Mouse (Mus musculus): ENCODE results near the gene Krtap9-3. TPM values are rescaled to one million over a fixed set of nuclear protein-coding genes. Genes with fewer than 3 reads are reported as not detected.

Krtap9-3 gene
- polyA plus RNA-seq, 1 experiment from 2014 or later, result not detected

GRCm38 (mm10) chr11:99562580-99562979 lies 35.3 kb downstream of the Krtap9-3 start:
- Histone ChIP-seq H3K9me3 (replicated peaks) (no peaks in the 10 kb centered on the region), H3K27me3 (no peaks in the 10 kb centered on the region), H3K27ac (no peak overlapping the region), H3K9ac (no peak overlapping the region), H3K4me1 (replicated peaks) (no peaks in the 10 kb centered on the region), H3K4me2 (no peak overlapping the region), H3K36me3 (no peaks in the 10 kb centered on the region), H3K4me3 (no peak overlapping the region)
- no peak for ATAC-seq (replicated peaks; ENCODE audit: insufficient number of reproducible peaks, insufficient read depth, low FRiP score, low read depth)
- WGBS, result 72% methylated on average over 6 of the region's 6 CpGs

- Histone ChIP-seq H3K4me2 (no peak within 1 kb of the TSS), H3K4me1 (replicated peaks) (no peaks in the 10 kb centered on the region), H3K27me3 (no peaks in the 10 kb centered on the region), H3K9me3 (replicated peaks) (no peaks in the 10 kb centered on the region), H3K9ac (no peak within 1 kb of the TSS), H3K4me3 (no peak within 1 kb of the TSS), H3K27ac (no peak within 1 kb of the TSS), H3K36me3 (no peaks in the 10 kb centered on the region)
- no peak for ATAC-seq (replicated peaks; ENCODE audit: insufficient number of reproducible peaks, insufficient read depth, low FRiP score, low read depth)
- 79% methylated on average over 9 of the region's 9 CpGs for WGBS
Measured at GRCm38 (mm10) chr11:99559366-99559765, 38.5 kb downstream of the Krtap9-3 start, which contains the start of gene Gm11939. TSS of gene Gm11939 (minus strand) at chr11:99559466.

- no peak for ATAC-seq (replicated peaks; ENCODE audit: insufficient number of reproducible peaks, insufficient read depth, low FRiP score, low read depth)
- H3K9me3 ChIP-seq (replicated peaks), result no peaks in the 10 kb centered on the region
- no peak overlapping the region for H3K9ac ChIP-seq
- 73% methylated on average over 3 of the region's 3 CpGs for WGBS
- no peak overlapping the region for H3K4me3 ChIP-seq
- H3K4me2 ChIP-seq, result no peak overlapping the region
- H3K36me3 ChIP-seq, result no peaks in the 10 kb centered on the region
- H3K4me1 ChIP-seq (replicated peaks), result no peaks in the 10 kb centered on the region
- H3K27me3 ChIP-seq, result no peaks in the 10 kb centered on the region
- no peak overlapping the region for H3K27ac ChIP-seq
Measured at GRCm38 (mm10) chr11:99557976-99558745, 39.7 kb downstream of the Krtap9-3 start.

- no peak for ATAC-seq (replicated peaks; ENCODE audit: insufficient number of reproducible peaks, insufficient read depth, low FRiP score, low read depth)
- Histone ChIP-seq H3K4me1 (replicated peaks) (no peaks in the 10 kb centered on the region), H3K27me3 (no peaks in the 10 kb centered on the region), H3K27ac (no peak within 1 kb of the TSS), H3K36me3 (no peaks in the 10 kb centered on the region), H3K4me2 (no peak within 1 kb of the TSS), H3K9ac (no peak within 1 kb of the TSS), H3K4me3 (no peak within 1 kb of the TSS), H3K9me3 (replicated peaks) (no peaks in the 10 kb centered on the region)
- 47% methylated on average over 2 of the region's 2 CpGs for WGBS
Measured at GRCm38 (mm10) chr11:99556753-99557152, 41.2 kb downstream of the Krtap9-3 start, which contains the start of gene Krtap3-2. TSS of gene Krtap3-2 (minus strand) at chr11:99556853.

- Histone ChIP-seq H3K9ac (no peak overlapping the region), H3K27ac (no peak overlapping the region), H3K36me3 (no peaks in the 10 kb centered on the region), H3K9me3 (replicated peaks) (no peaks in the 10 kb centered on the region), H3K4me1 (replicated peaks) (no peaks in the 10 kb centered on the region), H3K4me3 (no peak overlapping the region), H3K27me3 (no peaks in the 10 kb centered on the region), H3K4me2 (no peak overlapping the region)
- whole genome bisulfite sequencing, result 74% methylated on average over 2 of the region's 2 CpGs
- ATAC-seq (replicated peaks; ENCODE audit: insufficient number of reproducible peaks, insufficient read depth, low FRiP score, low read depth), result no peak
Measured at GRCm38 (mm10) chr11:99556195-99556594, 41.7 kb downstream of the Krtap9-3 start.

- no peaks in the 10 kb centered on the region for H3K9me3 ChIP-seq (replicated peaks)
- ATAC-seq (replicated peaks; ENCODE audit: insufficient number of reproducible peaks, insufficient read depth, low FRiP score, low read depth), result no peak
- H3K27me3 ChIP-seq, result no peaks in the 10 kb centered on the region
- H3K4me3 ChIP-seq, result no peak within 1 kb of the TSS
- 42% methylated on average over 4 of the region's 4 CpGs for WGBS
- no peak within 1 kb of the TSS for H3K4me2 ChIP-seq
- H3K9ac ChIP-seq, result no peak within 1 kb of the TSS
- no peak within 1 kb of the TSS for H3K27ac ChIP-seq
- H3K36me3 ChIP-seq, result no peaks in the 10 kb centered on the region
- no peaks in the 10 kb centered on the region for H3K4me1 ChIP-seq (replicated peaks)
Measured at GRCm38 (mm10) chr11:99550765-99551164, 47.1 kb downstream of the Krtap9-3 start, which contains the start of gene Krtap3-3. TSS of gene Krtap3-3 (minus strand) at chr11:99550865.

GRCm38 (mm10) chr11:99547892-99548291 lies 50.0 kb downstream of the Krtap9-3 start:
- ATAC-seq (replicated peaks; ENCODE audit: insufficient number of reproducible peaks, insufficient read depth, low FRiP score, low read depth), result no peak
- Histone ChIP-seq H3K27ac (no peak overlapping the region), H3K9ac (no peak overlapping the region), H3K4me1 (replicated peaks) (no peaks in the 10 kb centered on the region), H3K4me3 (no peak overlapping the region), H3K4me2 (no peak overlapping the region), H3K36me3 (no peaks in the 10 kb centered on the region), H3K9me3 (replicated peaks) (no peaks in the 10 kb centered on the region), H3K27me3 (no peaks in the 10 kb centered on the region)

Other genes with a start within 250 kb of the Krtap9-3 start
- gene Krt27, start 247.0 kb downstream of the Krtap9-3 start, polyA plus RNA-seq (2015; fragmentation: Nextera tagmentation; extraction: Ambion mirVana), result not detected in 2 replicates
- not detected in 2 replicates for gene Krt28, start 223.2 kb downstream of the Krtap9-3 start, polyA plus RNA-seq (2015; fragmentation: Nextera tagmentation; extraction: Ambion mirVana)
- 11.8 and 18.2 TPM in 2 replicates for gene Krt10, start 208.7 kb downstream of the Krtap9-3 start, polyA plus RNA-seq (2015; fragmentation: Nextera tagmentation; extraction: Ambion mirVana)
- gene Krt12, start 175.8 kb downstream of the Krtap9-3 start, polyA plus RNA-seq (2015; fragmentation: Nextera tagmentation; extraction: Ambion mirVana), result not detected in 2 replicates
- gene Krt20, start 160.0 kb downstream of the Krtap9-3 start, polyA plus RNA-seq (2015; fragmentation: Nextera tagmentation; extraction: Ambion mirVana), result 0.43 and 0.68 TPM in 2 replicates
- gene Krt23, start 105.0 kb downstream of the Krtap9-3 start, polyA plus RNA-seq (2015; fragmentation: Nextera tagmentation; extraction: Ambion mirVana), result 0.32 and 0.35 TPM in 2 replicates
- gene Krt39, start 76.8 kb downstream of the Krtap9-3 start, polyA plus RNA-seq (2015; fragmentation: Nextera tagmentation; extraction: Ambion mirVana), result not detected in 2 replicates
- not detected in 2 replicates for gene Krt40, start 54.9 kb downstream of the Krtap9-3 start, polyA plus RNA-seq (2015; fragmentation: Nextera tagmentation; extraction: Ambion mirVana)
- gene Krtap3-3, start 47.2 kb downstream of the Krtap9-3 start, polyA plus RNA-seq (2015; fragmentation: Nextera tagmentation; extraction: Ambion mirVana), result not detected in 2 replicates
- not detected in 2 replicates for gene Krtap3-2, start 41.3 kb downstream of the Krtap9-3 start, polyA plus RNA-seq (2015; fragmentation: Nextera tagmentation; extraction: Ambion mirVana)
- gene Gm11939, start 38.6 kb downstream of the Krtap9-3 start, polyA plus RNA-seq (2015; fragmentation: Nextera tagmentation; extraction: Ambion mirVana), result not detected in 2 replicates
- gene Krtap3-1, start 31.5 kb downstream of the Krtap9-3 start, polyA plus RNA-seq (2015; fragmentation: Nextera tagmentation; extraction: Ambion mirVana), result not detected in 2 replicates
- gene Krtap1-5, start 17.1 kb downstream of the Krtap9-3 start, polyA plus RNA-seq (2015; fragmentation: Nextera tagmentation; extraction: Ambion mirVana), result not detected in 2 replicates
- not detected in 2 replicates for gene Krtap1-4, start 14.5 kb downstream of the Krtap9-3 start, polyA plus RNA-seq (2015; fragmentation: Nextera tagmentation; extraction: Ambion mirVana)
- not detected in 2 replicates for gene Krtap1-3, start 6.8 kb downstream of the Krtap9-3 start, polyA plus RNA-seq (2015; fragmentation: Nextera tagmentation; extraction: Ambion mirVana)
- not detected in 2 replicates for gene Gm11938, start 5.2 kb upstream of the Krtap9-3 start, polyA plus RNA-seq (2015; fragmentation: Nextera tagmentation; extraction: Ambion mirVana)
- not detected in 2 replicates for gene Gm11937, start 12.1 kb upstream of the Krtap9-3 start, polyA plus RNA-seq (2015; fragmentation: Nextera tagmentation; extraction: Ambion mirVana)
- gene Krtap2-4, start 16.7 kb upstream of the Krtap9-3 start, polyA plus RNA-seq (2015; fragmentation: Nextera tagmentation; extraction: Ambion mirVana), result not detected in 2 replicates
- not detected in 2 replicates for gene Gm11562, start 22.3 kb upstream of the Krtap9-3 start, polyA plus RNA-seq (2015; fragmentation: Nextera tagmentation; extraction: Ambion mirVana)
- gene Krtap4-1, start 30.1 kb upstream of the Krtap9-3 start, polyA plus RNA-seq (2015; fragmentation: Nextera tagmentation; extraction: Ambion mirVana), result not detected in 2 replicates
- not detected in 2 replicates for gene Krtap4-2, start 37.0 kb upstream of the Krtap9-3 start, polyA plus RNA-seq (2015; fragmentation: Nextera tagmentation; extraction: Ambion mirVana)
- not detected in 2 replicates for gene Krtap4-7, start 46.0 kb upstream of the Krtap9-3 start, polyA plus RNA-seq (2015; fragmentation: Nextera tagmentation; extraction: Ambion mirVana)
- gene Gm11555, start 52.1 kb upstream of the Krtap9-3 start, polyA plus RNA-seq (2015; fragmentation: Nextera tagmentation; extraction: Ambion mirVana), result not detected in 2 replicates
- gene Gm11563, start 60.9 kb upstream of the Krtap9-3 start, polyA plus RNA-seq (2015; fragmentation: Nextera tagmentation; extraction: Ambion mirVana), result not detected in 2 replicates
- gene Krtap4-6, start 67.9 kb upstream of the Krtap9-3 start, polyA plus RNA-seq (2015; fragmentation: Nextera tagmentation; extraction: Ambion mirVana), result not detected in 2 replicates
- gene Gm14190, start 92.6 kb upstream of the Krtap9-3 start, polyA plus RNA-seq (2015; fragmentation: Nextera tagmentation; extraction: Ambion mirVana), result not detected in 2 replicates
- not detected in 2 replicates for gene Gm14180, start 136.2 kb upstream of the Krtap9-3 start, polyA plus RNA-seq (2015; fragmentation: Nextera tagmentation; extraction: Ambion mirVana)
- not detected in 2 replicates for gene Gm11595, start 174.8 kb upstream of the Krtap9-3 start, polyA plus RNA-seq (2015; fragmentation: Nextera tagmentation; extraction: Ambion mirVana)
- gene Krtap4-8, start 182.6 kb upstream of the Krtap9-3 start, polyA plus RNA-seq (2015; fragmentation: Nextera tagmentation; extraction: Ambion mirVana), result not detected in 2 replicates
- gene Krtap4-9, start 187.1 kb upstream of the Krtap9-3 start, polyA plus RNA-seq (2015; fragmentation: Nextera tagmentation; extraction: Ambion mirVana), result not detected in 2 replicates
- gene Gm11596, start 195.4 kb upstream of the Krtap9-3 start, polyA plus RNA-seq (2015; fragmentation: Nextera tagmentation; extraction: Ambion mirVana), result not detected in 2 replicates
- not detected in 2 replicates for gene Gm11569, start 200.8 kb upstream of the Krtap9-3 start, polyA plus RNA-seq (2015; fragmentation: Nextera tagmentation; extraction: Ambion mirVana)
- gene Gm11554, start 206.3 kb upstream of the Krtap9-3 start, polyA plus RNA-seq (2015; fragmentation: Nextera tagmentation; extraction: Ambion mirVana), result not detected in 2 replicates
- gene Krtap4-13, start 211.8 kb upstream of the Krtap9-3 start, polyA plus RNA-seq (2015; fragmentation: Nextera tagmentation; extraction: Ambion mirVana), result not detected in 2 replicates
- not detected in 2 replicates for gene Gm11564, start 217.6 kb upstream of the Krtap9-3 start, polyA plus RNA-seq (2015; fragmentation: Nextera tagmentation; extraction: Ambion mirVana)
- gene 2300003K06Rik, start 240.0 kb upstream of the Krtap9-3 start, polyA plus RNA-seq (2015; fragmentation: Nextera tagmentation; extraction: Ambion mirVana), result not detected in 2 replicates

Measured in heart, embryonic 15.5 days (tissue).